Mouse (Mus musculus): ENCODE measurements at regions not wholly inside any gene's neighbourhood (a gene's known extent, or its start where the extent isn't known, plus 50 kb on each side); places are given as distances from the start of the nearest gene placed in this dataset.

DNA sequence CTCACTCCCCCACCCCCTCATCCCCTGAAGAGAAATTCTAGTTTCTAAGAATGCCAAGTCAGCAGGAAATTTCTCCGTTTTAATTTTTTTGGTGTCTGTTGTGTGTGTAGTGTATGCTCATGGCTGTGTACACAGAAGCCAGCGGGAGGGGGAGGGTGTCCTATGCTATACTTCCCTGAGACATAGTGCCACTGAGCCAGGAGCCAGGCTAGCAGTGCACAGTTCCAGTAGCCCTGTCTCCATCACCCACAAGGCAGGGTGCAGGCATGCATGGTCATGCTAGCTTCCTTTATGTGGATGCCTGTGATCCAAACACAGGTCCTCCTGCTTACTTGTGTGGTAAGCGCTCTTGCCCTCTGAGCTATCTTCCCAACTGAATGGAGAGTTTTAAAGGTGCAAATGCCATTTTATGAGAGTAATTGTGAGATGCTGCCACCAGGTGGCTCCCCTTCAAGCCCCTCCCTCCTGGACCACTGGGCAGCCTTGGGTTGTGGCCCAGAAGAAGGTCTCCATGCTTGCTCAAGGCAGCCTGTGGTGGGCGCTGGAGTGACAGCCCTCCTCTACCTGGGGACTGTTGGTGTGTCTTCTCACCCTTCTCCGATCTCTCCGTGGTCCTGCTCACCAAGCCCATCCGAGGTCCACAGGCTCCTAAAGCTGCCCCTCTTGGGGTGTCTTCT, 76.8 kb downstream of the Inhbb start:
- 64% methylated on average over 7 of the region's 7 CpGs for WGBS
- no peak overlapping the region for H3K9ac ChIP-seq (replicated peaks; ENCODE audit: low read length)
- no peaks in the 10 kb centered on the region for H3K36me3 ChIP-seq (ENCODE audit: insufficient read depth, low read length)
- no peak for ATAC-seq (ENCODE audit: low FRiP score, low TSS enrichment)
- H3K27me3 ChIP-seq (ENCODE audit: insufficient read depth, low read length): no peaks in the 10 kb centered on the region
- no peak overlapping the region for H3K4me2 ChIP-seq (replicated peaks; ENCODE audit: low read depth, low read length)
- no peaks in the 10 kb centered on the region for H3K9me3 ChIP-seq (ENCODE audit: low read length)
- H3K4me3 ChIP-seq (ENCODE audit: low read length): no peak overlapping the region
- H3K27ac ChIP-seq (ENCODE audit: low read length): no peak overlapping the region
- no peaks in the 10 kb centered on the region for H3K4me1 ChIP-seq (ENCODE audit: insufficient read depth, low read length)

- Histone ChIP-seq H3K9me3 (ENCODE audit: low read length) (no peaks in the 10 kb centered on the region), H3K4me2 (replicated peaks; ENCODE audit: low read depth, low read length) (no peak overlapping the region), H3K36me3 (ENCODE audit: insufficient read depth, low read length) (no peaks in the 10 kb centered on the region), H3K9ac (replicated peaks; ENCODE audit: low read length) (no peak overlapping the region), H3K27me3 (ENCODE audit: insufficient read depth, low read length) (no peaks in the 10 kb centered on the region), H3K27ac (ENCODE audit: low read length) (no peak overlapping the region), H3K4me3 (ENCODE audit: low read length) (no peak overlapping the region), H3K4me1 (ENCODE audit: insufficient read depth, low read length) (no peaks in the 10 kb centered on the region)
- 69% methylated on average over 4 of the region's 4 CpGs for WGBS
- ATAC-seq (ENCODE audit: low FRiP score, low TSS enrichment): no peak
Measured at GRCm38 (mm10) chr1:119344046-119344445, 78.0 kb downstream of the Inhbb start.

DNA sequence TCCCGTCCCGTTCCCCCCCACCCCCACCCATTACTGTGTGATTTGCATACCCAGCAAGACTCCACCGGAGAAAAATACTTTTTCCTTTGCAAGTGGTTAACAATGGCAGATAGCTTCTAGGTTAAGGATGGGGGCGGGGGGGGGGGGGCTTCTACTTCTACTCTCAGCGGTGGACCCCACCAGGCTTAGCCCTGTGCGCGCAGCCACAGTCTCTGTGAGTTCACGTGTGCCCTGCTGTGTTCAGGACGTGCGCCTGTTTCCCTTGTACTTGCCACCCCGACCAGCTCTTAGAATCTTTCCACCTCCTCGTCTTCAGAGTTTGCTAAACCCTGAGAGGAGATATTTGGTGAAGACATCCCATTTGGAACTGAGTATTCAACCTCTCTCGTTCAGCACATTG, 86.9 kb downstream of the Inhbb start:
- Histone ChIP-seq H3K27ac (ENCODE audit: low read length) (no peak overlapping the region), H3K4me1 (ENCODE audit: insufficient read depth, low read length) (no peaks in the 10 kb centered on the region), H3K9me3 (ENCODE audit: low read length) (no peaks in the 10 kb centered on the region), H3K4me3 (ENCODE audit: low read length) (no peak overlapping the region), H3K36me3 (ENCODE audit: insufficient read depth, low read length) (no peaks in the 10 kb centered on the region), H3K9ac (replicated peaks; ENCODE audit: low read length) (no peak overlapping the region), H3K4me2 (replicated peaks; ENCODE audit: low read depth, low read length) (no peak overlapping the region), H3K27me3 (ENCODE audit: insufficient read depth, low read length) (no peaks in the 10 kb centered on the region)
- 46% methylated on average over 12 of the region's 13 CpGs for WGBS
- no peak for ATAC-seq (ENCODE audit: low FRiP score, low TSS enrichment)

GRCm38 (mm10) chr1:119330751-119331326, 91.2 kb downstream of the Inhbb start:
- no peak overlapping the region for H3K27ac ChIP-seq (ENCODE audit: low read length)
- H3K4me2 ChIP-seq (replicated peaks; ENCODE audit: low read depth, low read length): no peak overlapping the region
- H3K27me3 ChIP-seq (ENCODE audit: insufficient read depth, low read length): no peaks in the 10 kb centered on the region
- no peaks in the 10 kb centered on the region for H3K4me1 ChIP-seq (ENCODE audit: insufficient read depth, low read length)
- H3K9me3 ChIP-seq (ENCODE audit: low read length): no peaks in the 10 kb centered on the region
- 79% methylated on average over 4 of the region's 4 CpGs for WGBS
- H3K9ac ChIP-seq (replicated peaks; ENCODE audit: low read length): no peak overlapping the region
- no peak for ATAC-seq (ENCODE audit: low FRiP score, low TSS enrichment)
- H3K4me3 ChIP-seq (ENCODE audit: low read length): no peak overlapping the region
- no peaks in the 10 kb centered on the region for H3K36me3 ChIP-seq (ENCODE audit: insufficient read depth, low read length)

DNA sequence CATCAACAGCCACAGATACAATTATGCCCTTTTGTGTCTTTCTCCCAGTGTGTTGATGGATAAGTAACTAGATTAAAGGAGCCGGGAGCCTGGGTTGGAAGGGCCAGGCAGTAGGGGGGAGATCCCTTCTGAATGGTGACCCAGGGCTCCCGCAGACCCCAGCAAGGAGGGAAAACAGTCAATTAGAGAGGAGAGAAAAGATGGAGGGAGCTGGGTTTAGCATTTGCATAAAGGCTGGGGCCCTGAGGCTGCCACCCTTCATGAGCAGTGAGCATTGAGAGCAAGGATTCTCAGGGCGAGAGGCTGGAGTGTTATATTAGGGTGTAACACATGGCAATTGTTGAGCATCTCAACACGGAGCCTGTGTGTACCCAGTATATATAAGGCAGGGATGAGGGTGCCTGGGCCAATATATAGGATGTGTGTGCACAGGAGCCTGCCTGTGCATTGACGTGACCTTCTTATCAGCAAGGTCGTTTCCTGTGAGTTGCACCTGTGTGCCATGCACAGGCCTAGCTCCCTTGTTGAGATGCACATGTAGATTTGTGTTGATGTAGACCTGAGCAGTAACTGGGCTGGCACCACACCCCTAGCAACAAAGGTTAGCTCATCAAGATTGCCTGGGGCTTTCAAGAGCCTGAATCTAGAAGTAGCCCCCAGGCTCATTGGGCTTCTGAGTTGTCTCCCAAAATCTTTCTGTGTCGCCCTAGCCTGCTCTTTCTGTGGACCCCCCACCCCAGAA, 92.2 kb downstream of the Inhbb start:
- no peaks in the 10 kb centered on the region for H3K27me3 ChIP-seq (ENCODE audit: insufficient read depth, low read length)
- no peaks in the 10 kb centered on the region for H3K4me1 ChIP-seq (ENCODE audit: insufficient read depth, low read length)
- no peaks in the 10 kb centered on the region for H3K9me3 ChIP-seq (ENCODE audit: low read length)
- 0 out of 2 replicates have a peak, but pooled peaks have one; percentile 27 for ATAC-seq (ENCODE audit: low FRiP score, low TSS enrichment)
- H3K4me3 ChIP-seq (ENCODE audit: low read length): no peak overlapping the region
- WGBS: 60% methylated on average over 7 of the region's 7 CpGs
- no peak overlapping the region for H3K4me2 ChIP-seq (replicated peaks; ENCODE audit: low read depth, low read length)
- no peaks in the 10 kb centered on the region for H3K36me3 ChIP-seq (ENCODE audit: insufficient read depth, low read length)
- no peak overlapping the region for H3K9ac ChIP-seq (replicated peaks; ENCODE audit: low read length)
- no peak overlapping the region for H3K27ac ChIP-seq (ENCODE audit: low read length)

DNA sequence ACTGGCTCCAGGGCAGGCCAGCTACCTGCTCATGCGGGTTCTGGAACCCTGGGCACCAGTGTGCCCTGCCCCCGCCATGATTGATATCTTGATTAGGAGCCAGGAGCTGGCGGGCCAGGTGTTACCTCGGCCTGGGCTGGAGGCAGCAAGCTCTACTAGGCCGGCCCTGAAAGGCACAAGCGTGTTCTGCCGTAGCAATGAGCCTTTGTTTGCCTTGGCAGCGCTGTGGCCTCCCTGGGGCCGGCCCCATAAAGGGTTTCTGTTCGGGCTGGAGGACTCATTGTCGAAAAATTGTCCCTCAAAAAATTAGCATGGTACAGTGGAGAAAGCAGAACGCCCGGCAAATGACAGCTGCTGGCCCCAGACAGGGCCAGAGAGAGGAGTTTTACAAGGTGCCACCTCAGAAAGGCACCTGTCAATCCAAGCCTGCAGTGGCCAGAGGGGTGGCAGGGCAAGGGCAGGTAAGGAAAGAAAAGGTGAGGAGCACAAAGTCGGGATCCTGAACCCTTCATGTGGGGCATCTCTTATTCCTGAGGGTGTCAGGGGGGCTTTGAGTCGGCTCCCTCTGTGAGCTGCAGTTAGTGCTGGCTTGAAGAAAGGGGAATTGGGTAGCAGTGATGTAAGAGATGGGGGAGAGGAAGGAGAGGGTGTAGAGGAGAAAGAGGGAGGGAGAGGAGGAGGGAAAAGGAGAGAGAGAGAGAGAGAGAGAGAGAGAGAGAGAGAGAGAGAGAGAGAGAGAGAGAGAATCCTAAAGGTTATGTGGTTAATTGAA, 92.9 kb downstream of the Inhbb start:
- Histone ChIP-seq H3K9ac (replicated peaks; ENCODE audit: low read length) (peak overlapping the region; percentile 42; the same call in 1 of the 2 replicates), H3K36me3 (ENCODE audit: insufficient read depth, low read length) (no peaks in the 10 kb centered on the region), H3K9me3 (ENCODE audit: low read length) (no peaks in the 10 kb centered on the region), H3K27me3 (ENCODE audit: insufficient read depth, low read length) (no peaks in the 10 kb centered on the region), H3K4me2 (replicated peaks; ENCODE audit: low read depth, low read length) (no peak overlapping the region), H3K4me3 (ENCODE audit: low read length) (no peak overlapping the region), H3K27ac (ENCODE audit: low read length) (no peak overlapping the region), H3K4me1 (ENCODE audit: insufficient read depth, low read length) (no peaks in the 10 kb centered on the region)
- WGBS: 17% methylated on average over 15 of the region's 15 CpGs
- peak; percentile 82 for ATAC-seq (ENCODE audit: low FRiP score, low TSS enrichment)

GRCm38 (mm10) chr1:119324551-119324950, 97.5 kb downstream of the Inhbb start:
- H3K4me3 ChIP-seq (ENCODE audit: low read length): no peak overlapping the region
- H3K36me3 ChIP-seq (ENCODE audit: insufficient read depth, low read length): no peaks in the 10 kb centered on the region
- H3K9ac ChIP-seq (replicated peaks; ENCODE audit: low read length): no peak overlapping the region
- no peak overlapping the region for H3K4me2 ChIP-seq (replicated peaks; ENCODE audit: low read depth, low read length)
- H3K27me3 ChIP-seq (ENCODE audit: insufficient read depth, low read length): no peaks in the 10 kb centered on the region
- H3K27ac ChIP-seq (ENCODE audit: low read length): no peak overlapping the region
- H3K9me3 ChIP-seq (ENCODE audit: low read length): no peaks in the 10 kb centered on the region
- 0 out of 2 replicates have a peak, but pooled peaks cover 3% of the 10 kb centered on the region for H3K4me1 ChIP-seq (ENCODE audit: insufficient read depth, low read length)
- 71% methylated on average over 8 of the region's 8 CpGs for WGBS
- no peak for ATAC-seq (ENCODE audit: low FRiP score, low TSS enrichment)

- WGBS: 46% methylated on average over 10 of the region's 10 CpGs
- no peaks in the 10 kb centered on the region for H3K36me3 ChIP-seq (ENCODE audit: insufficient read depth, low read length)
- H3K27ac ChIP-seq (ENCODE audit: low read length): no peak overlapping the region
- no peaks in the 10 kb centered on the region for H3K9me3 ChIP-seq (ENCODE audit: low read length)
- no peaks in the 10 kb centered on the region for H3K27me3 ChIP-seq (ENCODE audit: insufficient read depth, low read length)
- H3K9ac ChIP-seq (replicated peaks; ENCODE audit: low read length): no peak overlapping the region
- no peak overlapping the region for H3K4me3 ChIP-seq (ENCODE audit: low read length)
- 0 out of 2 replicates have a peak, but pooled peaks cover 3% of the 10 kb centered on the region for H3K4me1 ChIP-seq (ENCODE audit: insufficient read depth, low read length)
- no peak overlapping the region for H3K4me2 ChIP-seq (replicated peaks; ENCODE audit: low read depth, low read length)
- peak; percentile 70 for ATAC-seq (ENCODE audit: low FRiP score, low TSS enrichment)
Measured at GRCm38 (mm10) chr1:119322279-119322995, 99.6 kb downstream of the Inhbb start.

GRCm38 (mm10) chr1:119321799-119322198, 100.2 kb downstream of the Inhbb start:
- H3K4me3 ChIP-seq (ENCODE audit: low read length): no peak overlapping the region
- 0 out of 2 replicates have a peak, but pooled peaks cover 3% of the 10 kb centered on the region for H3K4me1 ChIP-seq (ENCODE audit: insufficient read depth, low read length)
- H3K27me3 ChIP-seq (ENCODE audit: insufficient read depth, low read length): no peaks in the 10 kb centered on the region
- no peak overlapping the region for H3K9ac ChIP-seq (replicated peaks; ENCODE audit: low read length)
- ATAC-seq (ENCODE audit: low FRiP score, low TSS enrichment): peak; percentile 67; the same call in 1 of the 2 replicates
- no peak overlapping the region for H3K27ac ChIP-seq (ENCODE audit: low read length)
- no peaks in the 10 kb centered on the region for H3K9me3 ChIP-seq (ENCODE audit: low read length)
- no peak overlapping the region for H3K4me2 ChIP-seq (replicated peaks; ENCODE audit: low read depth, low read length)
- 50% methylated on average over 8 of the region's 8 CpGs for WGBS
- no peaks in the 10 kb centered on the region for H3K36me3 ChIP-seq (ENCODE audit: insufficient read depth, low read length)
